Mouse (Mus musculus): ENCODE data around the gene Cd164. TPM values are rescaled to one million over a fixed set of nuclear protein-coding genes. Genes with fewer than 3 reads are reported as not detected.

Cd164 gene
- polyA plus RNA-seq, 1 experiment = 177 TPM

DNA sequence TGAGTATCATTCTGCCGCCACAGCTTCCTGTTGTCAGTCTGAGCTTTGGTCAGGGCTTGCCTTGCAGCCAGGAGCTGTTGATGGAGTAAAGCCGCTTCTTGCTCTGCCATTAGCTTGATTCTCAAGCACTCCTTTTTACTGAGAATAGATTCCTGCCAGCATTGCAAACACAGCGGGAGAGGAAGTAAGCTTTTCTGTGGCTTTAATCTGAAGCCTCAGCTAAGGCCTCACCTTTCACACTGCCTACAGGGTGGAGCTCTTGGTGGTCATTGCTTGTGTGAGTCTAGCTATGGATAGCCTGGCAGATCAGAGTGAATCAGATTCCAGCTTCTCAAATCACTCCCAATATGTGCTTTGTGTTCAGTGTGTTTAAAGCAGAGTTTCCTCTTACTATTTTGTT lies 33.1 kb downstream of the Cd164 start:
- no peaks in the 10 kb centered on the region for H3K4me1 ChIP-seq (ENCODE audit: control insufficient read depth, insufficient read depth, insufficient read length, low read length)
- no peak overlapping the region for H3K27ac ChIP-seq (replicated peaks; ENCODE audit: low read depth, low read length)
- no peak overlapping the region for H3K4me3 ChIP-seq (ENCODE audit: insufficient read depth, low read depth, low read length)

GRCm38 (mm10) chr10:41552847-41553589 lies 33.8 kb downstream of the Cd164 start:
- Histone ChIP-seq H3K27ac (replicated peaks; ENCODE audit: low read depth, low read length) (no peak overlapping the region), H3K4me1 (ENCODE audit: control insufficient read depth, insufficient read depth, insufficient read length, low read length) (no peaks in the 10 kb centered on the region), H3K4me3 (ENCODE audit: insufficient read depth, low read depth, low read length) (no peak overlapping the region)

DNA sequence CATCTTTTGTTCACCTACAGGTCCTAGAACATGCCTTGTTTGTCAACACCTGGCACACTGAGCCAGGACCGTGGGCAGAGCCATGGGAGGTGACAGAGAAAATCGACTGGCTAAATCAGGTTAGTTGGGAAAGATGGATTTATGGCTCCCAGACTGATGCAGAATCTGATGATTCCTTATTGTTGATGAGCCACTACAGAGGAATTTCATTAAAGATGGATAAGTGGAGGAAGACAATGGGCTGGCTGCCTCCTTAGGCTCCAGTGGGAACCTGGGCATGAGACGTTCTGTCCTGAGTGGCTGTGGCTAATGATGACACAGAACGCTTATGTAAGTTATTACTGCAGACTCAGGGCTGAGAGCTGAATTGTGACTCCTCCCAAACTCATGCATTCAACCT lies 34.5 kb downstream of the Cd164 start:
- Histone ChIP-seq H3K4me3 (ENCODE audit: insufficient read depth, low read depth, low read length) (no peak overlapping the region), H3K27ac (replicated peaks; ENCODE audit: low read depth, low read length) (no peak overlapping the region), H3K4me1 (ENCODE audit: control insufficient read depth, insufficient read depth, insufficient read length, low read length) (no peaks in the 10 kb centered on the region)

DNA sequence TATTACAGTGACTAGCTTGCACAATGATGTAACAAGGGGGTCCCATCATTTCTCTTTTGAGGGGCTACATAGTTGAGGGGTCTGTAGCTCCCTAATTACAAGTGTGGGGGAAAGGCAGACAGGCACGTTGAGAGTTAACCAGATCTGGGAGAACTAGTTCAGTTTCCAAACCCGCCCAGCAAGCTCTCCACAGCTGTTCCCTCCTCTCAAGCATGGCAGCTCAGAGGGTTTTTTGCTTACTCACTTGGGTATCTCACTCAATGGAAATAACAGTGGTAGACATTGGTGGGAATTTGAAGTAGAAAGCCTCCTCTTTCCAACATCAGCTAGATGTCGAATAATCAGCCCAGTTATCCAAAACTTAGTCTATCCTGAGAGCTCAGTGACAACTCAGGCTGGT lies 35.9 kb downstream of the Cd164 start:
- no peaks in the 10 kb centered on the region for H3K4me1 ChIP-seq (ENCODE audit: control insufficient read depth, insufficient read depth, insufficient read length, low read length)
- H3K27ac ChIP-seq (replicated peaks; ENCODE audit: low read depth, low read length) = no peak overlapping the region
- no peak overlapping the region for H3K4me3 ChIP-seq (ENCODE audit: insufficient read depth, low read depth, low read length)

DNA sequence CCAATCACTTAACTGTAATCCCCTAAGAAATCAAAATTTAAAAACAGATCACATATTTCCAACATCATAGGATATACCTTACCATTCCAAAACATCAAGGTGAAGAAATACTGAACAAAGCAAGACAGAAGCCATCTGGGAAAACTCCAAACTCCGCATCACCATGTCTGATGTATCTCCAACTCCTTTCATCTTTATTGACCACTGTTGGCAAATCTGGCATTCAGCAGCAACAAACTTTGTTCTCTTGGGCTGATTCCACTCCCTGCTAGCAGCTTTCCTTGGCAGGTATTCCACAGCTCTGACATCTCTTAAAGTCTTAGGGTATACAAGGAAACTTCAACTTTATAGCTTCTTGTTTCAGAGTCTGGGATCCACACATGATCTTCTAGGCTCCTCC lies 39.2 kb downstream of the Cd164 start:
- Histone ChIP-seq H3K4me1 (ENCODE audit: control insufficient read depth, insufficient read depth, insufficient read length, low read length) (no peaks in the 10 kb centered on the region), H3K4me3 (ENCODE audit: insufficient read depth, low read depth, low read length) (no peak overlapping the region), H3K27ac (replicated peaks; ENCODE audit: low read depth, low read length) (no peak overlapping the region)

DNA sequence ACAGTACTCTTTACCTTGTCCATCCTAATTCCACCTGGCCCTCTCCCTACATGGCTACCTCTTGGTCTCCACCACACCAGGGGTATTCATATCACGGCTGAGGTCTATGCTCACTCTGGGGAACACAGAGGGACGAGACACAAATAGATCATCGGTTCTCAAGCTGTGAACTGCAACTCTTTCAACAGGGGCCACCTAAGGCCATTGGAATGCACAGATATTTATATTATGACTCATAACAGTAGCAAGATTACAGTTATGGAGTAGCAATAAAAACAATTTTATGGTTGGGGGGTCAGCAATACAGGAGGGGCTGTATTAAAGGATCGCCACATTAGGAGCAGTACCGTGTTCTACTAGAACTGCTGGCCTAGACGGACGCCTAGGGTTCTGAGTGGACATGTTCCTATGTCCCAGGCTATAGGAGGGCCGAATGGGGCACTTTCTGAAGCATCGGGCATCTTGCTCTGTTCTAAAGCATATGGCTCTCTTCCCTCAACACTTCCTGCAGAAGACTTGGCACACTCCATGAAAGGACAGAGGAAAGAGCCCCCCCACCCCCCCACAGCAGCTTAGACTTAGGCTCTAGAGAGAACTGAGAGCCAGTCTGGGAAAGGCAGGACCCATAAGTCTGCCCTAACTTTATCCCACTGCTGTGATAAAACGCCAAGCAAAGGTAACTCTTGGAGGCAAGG lies 42.6 kb downstream of the Cd164 start:
- H3K4me1 ChIP-seq (ENCODE audit: control insufficient read depth, insufficient read depth, insufficient read length, low read length) = 0 out of 2 replicates have a peak, but pooled peaks cover 2% of the 10 kb centered on the region
- H3K4me3 ChIP-seq (ENCODE audit: insufficient read depth, low read depth, low read length) = no peak overlapping the region

GRCm38 (mm10) chr10:41565141-41565540 lies 45.9 kb downstream of the Cd164 start:
- no peak overlapping the region for H3K4me3 ChIP-seq (ENCODE audit: insufficient read depth, low read depth, low read length)
- no peak overlapping the region for H3K27ac ChIP-seq (replicated peaks; ENCODE audit: low read depth, low read length)
- 0 out of 2 replicates have a peak, but pooled peaks cover 2% of the 10 kb centered on the region for H3K4me1 ChIP-seq (ENCODE audit: control insufficient read depth, insufficient read depth, insufficient read length, low read length)

More for the DNA sequence above, 42.6 kb downstream of the Cd164 start:
- H3K27ac ChIP-seq (replicated peaks; ENCODE audit: low read depth, low read length) = no peak overlapping the region

DNA sequence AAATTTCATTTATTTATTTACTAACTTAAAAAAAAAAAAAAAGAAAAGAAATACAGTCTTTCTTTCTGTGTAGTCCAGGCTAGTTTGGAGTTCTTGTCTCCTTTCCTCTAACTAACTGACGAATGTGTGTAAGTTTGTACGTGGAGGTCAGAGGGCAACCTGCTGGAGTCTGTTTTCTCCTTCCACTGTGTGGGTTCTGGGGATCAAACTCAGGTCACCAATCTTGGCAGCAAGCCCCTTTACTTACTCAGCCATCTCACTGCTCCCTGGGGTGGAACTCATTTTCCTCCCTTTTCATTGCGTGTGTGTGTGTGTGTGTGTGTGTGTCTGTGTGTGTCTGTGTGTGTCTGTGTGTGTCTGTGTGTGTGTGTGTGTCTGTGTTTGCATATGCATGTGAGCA lies 49.1 kb downstream of the Cd164 start:
- no peak overlapping the region for H3K4me3 ChIP-seq (ENCODE audit: insufficient read depth, low read depth, low read length)
- H3K4me1 ChIP-seq (ENCODE audit: control insufficient read depth, insufficient read depth, insufficient read length, low read length) = 0 out of 2 replicates have a peak, but pooled peaks cover 2% of the 10 kb centered on the region
- H3K27ac ChIP-seq (replicated peaks; ENCODE audit: low read depth, low read length) = no peak overlapping the region

GRCm38 (mm10) chr10:41571065-41571464 lies 51.9 kb downstream of the Cd164 start:
- H3K4me3 ChIP-seq (ENCODE audit: insufficient read depth, low read depth, low read length) = no peak overlapping the region
- H3K4me1 ChIP-seq (ENCODE audit: control insufficient read depth, insufficient read depth, insufficient read length, low read length) = no peaks in the 10 kb centered on the region
- H3K27ac ChIP-seq (replicated peaks; ENCODE audit: low read depth, low read length) = no peak overlapping the region

DNA sequence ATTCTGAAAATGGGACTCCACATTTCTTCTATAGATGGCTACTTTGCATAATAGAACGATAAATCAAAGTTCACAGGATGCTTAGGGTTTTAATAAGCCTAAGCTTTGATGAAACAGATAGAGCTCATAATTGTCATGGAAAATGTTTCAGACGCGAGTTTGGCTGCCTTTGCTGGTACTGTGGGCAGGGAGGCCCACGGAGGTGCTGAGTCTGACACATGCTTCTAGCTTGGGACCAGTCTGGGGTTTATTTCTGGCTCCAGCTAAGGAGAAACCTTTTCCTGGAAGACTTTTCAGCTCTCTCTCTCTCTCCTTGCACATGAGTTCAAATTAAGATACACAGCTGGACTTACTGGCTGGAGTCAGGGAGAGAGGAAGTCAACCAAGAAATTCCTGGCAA lies 53.1 kb downstream of the Cd164 start:
- no peak overlapping the region for H3K4me3 ChIP-seq (ENCODE audit: insufficient read depth, low read depth, low read length)
- H3K4me1 ChIP-seq (ENCODE audit: control insufficient read depth, insufficient read depth, insufficient read length, low read length) = no peaks in the 10 kb centered on the region
- no peak overlapping the region for H3K27ac ChIP-seq (replicated peaks; ENCODE audit: low read depth, low read length)

DNA sequence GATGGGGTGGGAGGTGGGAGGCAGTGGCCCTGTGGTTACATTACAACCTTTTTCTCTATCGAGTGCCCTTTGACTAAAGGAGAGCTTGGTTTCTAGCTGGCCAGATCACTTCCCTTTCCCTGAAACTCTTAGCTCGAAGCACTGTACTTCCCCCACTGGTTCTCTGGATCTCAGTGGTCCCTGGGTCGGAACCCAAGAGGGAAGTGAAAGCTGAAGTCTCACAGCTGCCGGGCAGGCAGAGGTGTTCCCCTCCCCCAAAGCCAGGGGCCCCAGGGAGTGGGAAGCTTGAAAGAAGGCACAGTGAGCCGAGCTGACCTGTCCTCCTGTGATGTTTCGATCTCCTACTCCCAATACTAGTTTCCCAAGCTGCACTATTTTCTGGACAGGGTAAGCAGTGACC lies 54.0 kb downstream of the Cd164 start:
- Histone ChIP-seq H3K4me1 (ENCODE audit: control insufficient read depth, insufficient read depth, insufficient read length, low read length) (no peaks in the 10 kb centered on the region), H3K4me3 (ENCODE audit: insufficient read depth, low read depth, low read length) (no peak overlapping the region), H3K27ac (replicated peaks; ENCODE audit: low read depth, low read length) (no peak overlapping the region)

DNA sequence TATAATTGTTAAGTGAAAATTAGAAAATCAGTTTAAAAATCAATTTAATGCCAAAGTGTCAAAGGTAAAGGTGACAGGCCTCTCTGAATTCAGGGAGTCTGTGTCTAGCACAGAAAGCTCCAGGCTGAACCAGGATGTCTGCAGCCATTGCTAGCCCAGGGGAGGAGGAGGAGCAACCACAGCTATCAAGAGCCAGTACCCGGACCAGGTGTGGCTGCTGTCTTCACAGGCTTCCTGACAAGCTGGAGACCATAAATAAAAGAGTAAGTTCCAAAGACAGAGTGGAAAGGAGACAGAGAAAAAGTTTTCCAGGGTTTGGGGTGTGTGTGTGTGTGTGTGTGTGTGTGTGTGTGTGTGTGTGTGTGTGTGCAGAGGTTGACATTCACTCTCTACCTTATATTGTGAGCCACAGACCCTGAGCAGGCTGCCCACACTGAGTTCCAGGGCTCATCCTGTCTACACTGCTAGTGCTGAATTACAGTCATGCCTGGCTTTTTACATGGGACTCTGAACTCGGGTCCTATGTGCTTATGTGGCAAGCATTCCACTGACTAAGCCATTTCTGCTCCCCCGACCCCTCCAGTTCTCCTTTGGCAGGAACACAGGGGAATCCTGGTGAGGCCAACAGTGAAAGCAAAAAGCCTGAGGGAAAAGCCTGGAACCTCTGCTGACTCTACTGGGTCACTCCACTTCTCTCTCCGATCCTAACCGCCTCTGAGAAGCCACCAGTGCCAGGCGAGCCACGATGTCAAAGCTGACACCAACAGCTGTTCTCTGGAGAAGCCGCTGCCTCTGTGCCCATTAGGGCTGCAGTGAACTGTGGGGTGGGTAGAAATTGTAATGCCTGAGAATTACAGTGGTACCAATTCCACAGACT lies 56.5 kb downstream of the Cd164 start:
- Histone ChIP-seq H3K4me3 (ENCODE audit: insufficient read depth, low read depth, low read length) (no peak overlapping the region), H3K4me1 (ENCODE audit: control insufficient read depth, insufficient read depth, insufficient read length, low read length) (no peaks in the 10 kb centered on the region), H3K27ac (replicated peaks; ENCODE audit: low read depth, low read length) (no peak overlapping the region)

GRCm38 (mm10) chr10:41576328-41576833 lies 57.2 kb downstream of the Cd164 start:
- Histone ChIP-seq H3K4me1 (ENCODE audit: control insufficient read depth, insufficient read depth, insufficient read length, low read length) (no peaks in the 10 kb centered on the region), H3K27ac (replicated peaks; ENCODE audit: low read depth, low read length) (no peak overlapping the region), H3K4me3 (ENCODE audit: insufficient read depth, low read depth, low read length) (no peak overlapping the region)

- H3K27ac ChIP-seq (replicated peaks; ENCODE audit: low read depth, low read length) = no peak overlapping the region
- no peak overlapping the region for H3K4me3 ChIP-seq (ENCODE audit: insufficient read depth, low read depth, low read length)
- H3K4me1 ChIP-seq (ENCODE audit: control insufficient read depth, insufficient read depth, insufficient read length, low read length) = no peaks in the 10 kb centered on the region
Measured at GRCm38 (mm10) chr10:41578541-41578940, 59.3 kb downstream of the Cd164 start.

- no peaks in the 10 kb centered on the region for H3K4me1 ChIP-seq (ENCODE audit: control insufficient read depth, insufficient read depth, insufficient read length, low read length)
Measured at GRCm38 (mm10) chr10:41580441-41580840, 61.2 kb downstream of the Cd164 start.

More at GRCm38 (mm10) chr10:41580441-41580840, 61.2 kb downstream of the Cd164 start:
- Histone ChIP-seq H3K27ac (replicated peaks; ENCODE audit: low read depth, low read length) (no peak overlapping the region), H3K4me3 (ENCODE audit: insufficient read depth, low read depth, low read length) (no peak overlapping the region)
